14 mouse cellular contexts compared by ENCODE assay signal in the genomic region with DNA sequence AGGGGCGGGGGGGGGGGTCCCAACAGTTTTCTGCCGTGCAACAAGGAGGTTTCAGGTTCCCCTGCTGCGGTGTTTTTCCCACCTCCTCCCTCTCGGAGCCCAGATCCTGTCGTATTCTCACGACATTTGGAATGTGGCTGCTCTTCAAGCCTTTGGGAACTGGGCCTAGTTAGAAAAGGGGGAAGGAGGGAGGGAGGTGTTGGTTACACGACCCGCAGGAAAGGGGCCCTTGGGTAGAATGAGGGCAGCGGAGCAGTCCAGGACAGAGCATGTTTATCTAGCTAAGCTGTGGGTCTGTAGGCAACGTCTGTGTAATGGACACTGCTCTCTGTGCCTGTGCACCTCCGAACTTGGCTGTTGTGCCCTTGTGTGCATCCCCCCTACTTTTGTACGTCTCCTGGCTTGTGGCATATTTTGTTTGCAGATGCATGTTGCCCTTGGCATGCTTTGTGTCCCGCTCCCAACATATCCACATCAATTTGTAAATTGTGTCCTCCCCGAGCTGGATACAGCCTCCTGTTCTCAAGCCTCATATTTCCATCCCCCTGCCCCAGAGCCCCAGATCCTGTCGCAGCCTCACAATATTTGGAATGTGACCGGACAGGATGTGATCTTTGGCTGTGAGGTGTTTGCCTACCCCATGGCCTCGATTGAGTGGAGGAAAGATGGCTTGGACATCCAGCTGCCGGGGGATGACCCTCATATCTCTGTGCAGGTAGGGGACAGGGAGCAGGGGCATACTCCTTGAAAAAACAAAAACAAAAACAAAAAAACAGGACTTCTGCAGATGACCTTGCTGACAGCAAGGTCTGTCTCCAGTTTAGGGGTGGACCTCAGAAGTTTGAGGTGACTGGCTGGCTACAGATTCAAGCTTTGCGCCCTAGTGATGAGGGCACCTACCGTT. TPM values are rescaled to one million over a fixed set of nuclear protein-coding genes. Genes with fewer than 3 reads are reported as not detected.
DNase-seq lines count a peak whose midpoint lies in the region; ATAC-seq and TF ChIP-seq lines count a peak whose summit lies in the region.
"Had no signal": no experiment of that assay in that cellular context is flagged by ENCODE, and none has a peak within 500 bp of the region (broad histone marks: within the 10 kb centered on the region; RNA-seq: fewer than 3 reads in every experiment).

No protein-coding gene starts in this region.

- H3K4me1 ChIP-seq in forebrain, embryonic 16.5 days (replicated peaks; ENCODE audit: control insufficient read depth, insufficient read depth, low read length): peaks cover 43% of the 10 kb centered on the region
- peaks cover 11% of the 10 kb centered on the region for H3K4me1 ChIP-seq in forebrain, postnatal 0 days (ENCODE audit: insufficient read depth)
- H3K4me1 ChIP-seq in hindbrain, embryonic 12.5 days: peaks cover 38% of the 10 kb centered on the region
- peaks cover 25% of the 10 kb centered on the region for H3K4me1 ChIP-seq in hindbrain, postnatal 0 days (ENCODE audit: insufficient read depth, low read length)
- H3K4me1 ChIP-seq in G1E (ENCODE audit: insufficient read depth, low read depth, low read length): peaks cover 77% of the 10 kb centered on the region
- H3K4me1 ChIP-seq in embryonic facial prominence, embryonic 13.5 days: peaks cover 63% of the 10 kb centered on the region

- DNase-seq in forebrain, postnatal 0 days: no peak
- DNase-seq in hindbrain, postnatal 0 days (ENCODE audit: low spot score): no peak
- no peak for DNase-seq in G1E (ENCODE audit: low spot score)
- DNase-seq in layer of hippocampus, postnatal 36 days: no peak
- no peak for DNase-seq in right cerebral cortex, postnatal 25 days
- DNase-seq: adrenal gland, adult 2 months; kidney, adult 11 months; lung, adult 18-20 months; right cerebral cortex, postnatal 14 days had no signal

- H3K4me2 ChIP-seq in forebrain, embryonic 16.5 days (ENCODE audit: low read length): no peak overlapping the region
- no peak overlapping the region for H3K4me2 ChIP-seq in forebrain, postnatal 0 days (ENCODE audit: low read depth)
- H3K4me2 ChIP-seq in hindbrain, embryonic 12.5 days (replicated peaks): peak overlapping the region; percentile 90
- no peak overlapping the region for H3K4me2 ChIP-seq in hindbrain, postnatal 0 days (ENCODE audit: low read depth, low read length)
- H3K4me2 ChIP-seq in embryonic facial prominence, embryonic 13.5 days: peak overlapping the region; percentile 94

- peaks cover 58% of the 10 kb centered on the region for H3K27me3 ChIP-seq in forebrain, embryonic 16.5 days (replicated peaks; ENCODE audit: control insufficient read depth, insufficient read depth, low read length)
- H3K27me3 ChIP-seq in forebrain, postnatal 0 days (ENCODE audit: insufficient read depth, low read length): peaks cover 57% of the 10 kb centered on the region
- H3K27me3 ChIP-seq in hindbrain, embryonic 12.5 days: peaks cover 83% of the 10 kb centered on the region
- peaks cover 45% of the 10 kb centered on the region for H3K27me3 ChIP-seq in hindbrain, postnatal 0 days (ENCODE audit: insufficient read depth, low read length)
- peaks cover 37% of the 10 kb centered on the region for H3K27me3 ChIP-seq in G1E (ENCODE audit: insufficient read depth, low read length)
- H3K27me3 ChIP-seq in embryonic facial prominence, embryonic 13.5 days: peaks cover 74% of the 10 kb centered on the region

- 0 out of 2 replicates have a peak overlapping the region, but pooled peaks have one; percentile 14 for H3K9ac ChIP-seq in forebrain, embryonic 16.5 days (replicated peaks; ENCODE audit: low read depth, low read length)
- no peak overlapping the region for H3K9ac ChIP-seq in forebrain, postnatal 0 days
- H3K9ac ChIP-seq in hindbrain, embryonic 12.5 days: no peak overlapping the region
- H3K9ac ChIP-seq in hindbrain, postnatal 0 days (replicated peaks; ENCODE audit: low read length): no peak overlapping the region
- H3K9ac ChIP-seq in embryonic facial prominence, embryonic 13.5 days: no peak overlapping the region

- H3K4me3 ChIP-seq in forebrain, embryonic 16.5 days (replicated peaks; ENCODE audit: low read length): no peak overlapping the region
- no peak overlapping the region for H3K4me3 ChIP-seq in forebrain, postnatal 0 days (ENCODE audit: low read depth, low read length)
- 0 out of 2 replicates have a peak overlapping the region, but pooled peaks have one; percentile 56 for H3K4me3 ChIP-seq in hindbrain, embryonic 12.5 days
- H3K4me3 ChIP-seq in hindbrain, postnatal 0 days (ENCODE audit: low read length): no peak overlapping the region
- peak overlapping the region; percentile 31; the same call in 1 of the 2 replicates for H3K4me3 ChIP-seq in G1E (ENCODE audit: low read depth, low read length)
- peak overlapping the region; percentile 66 for H3K4me3 ChIP-seq in embryonic facial prominence, embryonic 13.5 days

- ATAC-seq in forebrain, embryonic 16.5 days: no peak
- ATAC-seq in forebrain, postnatal 0 days: no peak
- no peak for ATAC-seq in hindbrain, embryonic 12.5 days (ENCODE audit: low FRiP score)
- no peak for ATAC-seq in hindbrain, postnatal 0 days
- ATAC-seq in G1E (ENCODE audit: extremely low read depth, insufficient number of reproducible peaks, low FRiP score, poor library complexity, severe bottlenecking): no peak
- no peak for ATAC-seq in embryonic facial prominence, embryonic 13.5 days (ENCODE audit: insufficient number of reproducible peaks, insufficient read depth, low FRiP score, low TSS enrichment, low read depth)
- ATAC-seq: forebrain, embryonic 15.5 days had no signal

- no peaks in the 10 kb centered on the region for H3K9me3 ChIP-seq in forebrain, embryonic 16.5 days (ENCODE audit: control insufficient read depth, low read length)
- no peaks in the 10 kb centered on the region for H3K9me3 ChIP-seq in forebrain, postnatal 0 days (ENCODE audit: low read length)
- H3K9me3 ChIP-seq in hindbrain, embryonic 12.5 days (replicated peaks): no peaks in the 10 kb centered on the region
- no peaks in the 10 kb centered on the region for H3K9me3 ChIP-seq in hindbrain, postnatal 0 days (ENCODE audit: low read length)
- H3K9me3 ChIP-seq in G1E (replicated peaks): peaks cover 6% of the 10 kb centered on the region; the same call in 1 of the 2 replicates
- no peaks in the 10 kb centered on the region for H3K9me3 ChIP-seq in embryonic facial prominence, embryonic 13.5 days
- H3K9me3 ChIP-seq: forebrain, embryonic 15.5 days; midbrain, embryonic 10.5 days had no signal

- no peak overlapping the region for H3K27ac ChIP-seq in forebrain, embryonic 16.5 days (ENCODE audit: low read length)
- no peak overlapping the region for H3K27ac ChIP-seq in forebrain, postnatal 0 days (ENCODE audit: low read depth, low read length)
- no peak overlapping the region for H3K27ac ChIP-seq in hindbrain, embryonic 12.5 days
- H3K27ac ChIP-seq in hindbrain, postnatal 0 days: no peak overlapping the region
- H3K27ac ChIP-seq in embryonic facial prominence, embryonic 13.5 days: no peak overlapping the region
- H3K27ac ChIP-seq: forebrain, embryonic 15.5 days; midbrain, embryonic 10.5 days had no signal

- 5% methylated on average over 20 of the region's 20 CpGs for WGBS in forebrain, embryonic 16.5 days
- WGBS in forebrain, postnatal 0 days: 9% methylated on average over 20 of the region's 20 CpGs
- 6% methylated on average over 20 of the region's 20 CpGs for WGBS in hindbrain, embryonic 12.5 days
- WGBS in hindbrain, postnatal 0 days: 9% methylated on average over 20 of the region's 20 CpGs
- WGBS in embryonic facial prominence, embryonic 13.5 days: 7% methylated on average over 20 of the region's 20 CpGs

- H3K36me3 ChIP-seq in forebrain, embryonic 16.5 days (ENCODE audit: control insufficient read depth, insufficient read depth): no peaks in the 10 kb centered on the region
- no peaks in the 10 kb centered on the region for H3K36me3 ChIP-seq in forebrain, postnatal 0 days (ENCODE audit: insufficient read depth)
- H3K36me3 ChIP-seq in hindbrain, embryonic 12.5 days: no peaks in the 10 kb centered on the region
- no peaks in the 10 kb centered on the region for H3K36me3 ChIP-seq in hindbrain, postnatal 0 days (ENCODE audit: insufficient read depth, low read length)
- no peaks in the 10 kb centered on the region for H3K36me3 ChIP-seq in G1E (replicated peaks)
- H3K36me3 ChIP-seq in embryonic facial prominence, embryonic 13.5 days: no peaks in the 10 kb centered on the region
- H3K36me3 ChIP-seq: forebrain, embryonic 15.5 days; midbrain, embryonic 10.5 days had no signal

- no peak for TF ChIP-seq CTCF in forebrain, postnatal 0 days (IDR thresholded peaks at IDR 0.05; ENCODE audit: low read depth)
- no peak for TF ChIP-seq CTCF in hindbrain, postnatal 0 days (IDR thresholded peaks at IDR 0.05; ENCODE audit: low read depth)
- TF ChIP-seq CTCF in G1E (IDR thresholded peaks at IDR 0.05; ENCODE audit: low read depth, low read length): no peak

RNA-seq across cellular contexts. Expression of gene Kazald1, which starts 3.0 kb away (rescaled TPM):
- polyA plus RNA-seq in forebrain, embryonic 16.5 days (2015; fragmentation: Nextera tagmentation; extraction: Ambion mirVana): 0.80 and 3.4 TPM in 2 replicates
- total RNA-seq in forebrain, postnatal 0 days (2014; rRNA removed): 1.8 and 6.1 TPM in 2 replicates
- polyA plus RNA-seq in forebrain, postnatal 0 days (2015; fragmentation: Nextera tagmentation; extraction: Ambion mirVana): 1.4 and 1.7 TPM in 2 replicates
- polyA plus RNA-seq in hindbrain, embryonic 12.5 days (2016; fragmentation: Nextera tagmentation; extraction: Ambion mirVana): 9.4 and 14.1 TPM in 2 replicates
- 1.7 and 2.8 TPM in 2 replicates for total RNA-seq in hindbrain, postnatal 0 days (2014; rRNA removed)
- polyA plus RNA-seq in hindbrain, postnatal 0 days (2015; fragmentation: Nextera tagmentation; extraction: Ambion mirVana): 2.6 and 3.2 TPM in 2 replicates
- total RNA-seq in G1E (2014; fragmentation: Nextera tagmentation): 0.60 TPM in 1 of 2 replicates, not detected in the other
- total RNA-seq in G1E (2017): 0.35 and 0.49 TPM in 2 replicates
- polyA plus RNA-seq in G1E (2012): 0.39 and 0.41 TPM in 2 replicates
- polyA plus RNA-seq in embryonic facial prominence, embryonic 13.5 days (2015; fragmentation: Nextera tagmentation; extraction: Ambion mirVana): 17.7 and 29.4 TPM in 2 replicates
- 1 to 10 TPM; 1.2 to 1.6 TPM for total RNA-seq in layer of hippocampus, postnatal 36 days (2021)

RNA-seq across cellular contexts. Expression of gene Sfxn3, which starts 30.7 kb away (rescaled TPM):
- 69.5 and 80.3 TPM in 2 replicates for polyA plus RNA-seq in forebrain, embryonic 16.5 days (2015; fragmentation: Nextera tagmentation; extraction: Ambion mirVana)
- total RNA-seq in forebrain, postnatal 0 days (2014; rRNA removed): 50.7 and 53.1 TPM in 2 replicates
- polyA plus RNA-seq in forebrain, postnatal 0 days (2015; fragmentation: Nextera tagmentation; extraction: Ambion mirVana): 93.3 and 106 TPM in 2 replicates
- 38.2 and 41.6 TPM in 2 replicates for polyA plus RNA-seq in hindbrain, embryonic 12.5 days (2016; fragmentation: Nextera tagmentation; extraction: Ambion mirVana)
- total RNA-seq in hindbrain, postnatal 0 days (2014; rRNA removed): 63.9 and 76.9 TPM in 2 replicates
- 64.4 and 77.3 TPM in 2 replicates for polyA plus RNA-seq in hindbrain, postnatal 0 days (2015; fragmentation: Nextera tagmentation; extraction: Ambion mirVana)
- total RNA-seq in G1E (2014; fragmentation: Nextera tagmentation) (26.1 and 34.6 TPM in 2 replicates), G1E (2017) (7.4 TPM in 2 replicates)
- polyA plus RNA-seq in G1E (2012): 4.4 and 6.7 TPM in 2 replicates
- 32.3 and 32.5 TPM in 2 replicates for polyA plus RNA-seq in embryonic facial prominence, embryonic 13.5 days (2015; fragmentation: Nextera tagmentation; extraction: Ambion mirVana)
- total RNA-seq in layer of hippocampus, postnatal 36 days (2021): 10 to 100 TPM; 82.4 to 91.5 TPM

RNA-seq across cellular contexts. Expression of gene Pdzd7, which starts 32.5 kb away (rescaled TPM):
- 1.9 and 2.7 TPM in 2 replicates for polyA plus RNA-seq in forebrain, embryonic 16.5 days (2015; fragmentation: Nextera tagmentation; extraction: Ambion mirVana)
- total RNA-seq in forebrain, postnatal 0 days (2014; rRNA removed): 5.2 and 6.4 TPM in 2 replicates
- 1.6 and 1.9 TPM in 2 replicates for polyA plus RNA-seq in forebrain, postnatal 0 days (2015; fragmentation: Nextera tagmentation; extraction: Ambion mirVana)
- 0.72 and 0.81 TPM in 2 replicates for polyA plus RNA-seq in hindbrain, embryonic 12.5 days (2016; fragmentation: Nextera tagmentation; extraction: Ambion mirVana)
- 4.8 and 7.7 TPM in 2 replicates for total RNA-seq in hindbrain, postnatal 0 days (2014; rRNA removed)
- polyA plus RNA-seq in hindbrain, postnatal 0 days (2015; fragmentation: Nextera tagmentation; extraction: Ambion mirVana): 1.9 and 2.5 TPM in 2 replicates
- total RNA-seq in G1E (2014; fragmentation: Nextera tagmentation) (not detected in 2 replicates), G1E (2017) (0.05 TPM in 1 of 2 replicates, not detected in the other)
- 0.02 and 0.04 TPM in 2 replicates for polyA plus RNA-seq in G1E (2012)
- 0.47 and 0.51 TPM in 2 replicates for polyA plus RNA-seq in embryonic facial prominence, embryonic 13.5 days (2015; fragmentation: Nextera tagmentation; extraction: Ambion mirVana)
- total RNA-seq in layer of hippocampus, postnatal 36 days (2021): 1 to 10 TPM; 2.2 to 3.4 TPM

Comparison
In these comparisons a context has a peak if more than half of its experiments do, and no peak if none do; other contexts are left out.
1. H3K4me2 ChIP-seq: peak in hindbrain, embryonic 12.5 days (single experiment) and embryonic facial prominence, embryonic 13.5 days (single experiment); none in forebrain, embryonic 16.5 days (single experiment), forebrain, postnatal 0 days (single experiment) and hindbrain, postnatal 0 days (single experiment).
2. H3K4me3 ChIP-seq: peak in hindbrain, embryonic 12.5 days (single experiment), G1E (single experiment) and embryonic facial prominence, embryonic 13.5 days (single experiment); none in forebrain, embryonic 16.5 days (single experiment), forebrain, postnatal 0 days (single experiment) and hindbrain, postnatal 0 days (single experiment).